Mouse (Mus musculus) liver, embryonic 11.5 days (tissue): ENCODE results near the gene Sema3e. TPM values are rescaled to one million over a fixed set of nuclear protein-coding genes. Genes with fewer than 3 reads are reported as not detected.

Source experiments
- ATAC-seq: fragments of 200-750 bp; cut with Nextera tagmentation; replicated peaks from 2 replicates; pipeline ENCODE4 v1.8.0; 2017; ENCODE audit warnings: moderate number of reproducible peaks, mild to moderate bottlenecking, moderate TSS enrichment, moderate library complexity; ENCODE audit not compliant: low FRiP score
- DNase-seq: peaks from one replicate; pipeline ENCODE4 v3.0.0-alpha.2; 2017; ENCODE audit warnings: low spot score
- H3K27ac ChIP-seq: fragments of 300-500 bp; sonication (generic); 2 replicates; pipeline ENCODE4 v1.5.1; 2014; ENCODE audit warnings: mild to moderate bottlenecking, low read depth, low read length, control low read depth
- H3K27me3 ChIP-seq: fragments of 300-500 bp; sonication (generic); replicated peaks from 2 replicates; pipeline ENCODE4 v1.6.1; 2014; ENCODE audit warnings: low read length, mixed read lengths; ENCODE audit not compliant: control insufficient read depth, insufficient read depth
- H3K36me3 ChIP-seq: fragments of 300-500 bp; sonication (generic); 2 replicates; pipeline ENCODE4 v1.6.1; 2014; ENCODE audit warnings: mild to moderate bottlenecking, low read length, moderate library complexity, mixed read lengths; ENCODE audit not compliant: control insufficient read depth, insufficient read depth
- H3K4me1 ChIP-seq: fragments of 300-500 bp; sonication (generic); replicated peaks from 2 replicates; pipeline ENCODE4 v1.6.1; 2014; ENCODE audit warnings: low read length, mixed read lengths; ENCODE audit not compliant: control insufficient read depth, insufficient read depth
- H3K4me2 ChIP-seq: fragments of 300-500 bp; sonication (generic); 2 replicates; pipeline ENCODE4 v1.6.1; 2014; ENCODE audit warnings: mild to moderate bottlenecking, control low read depth, moderate library complexity
- H3K4me3 ChIP-seq: fragments of 300-500 bp; sonication (generic); 2 replicates; pipeline ENCODE4 v1.5.1; 2014; ENCODE audit warnings: low read depth, low read length, control low read depth
- H3K9ac ChIP-seq: fragments of 300-500 bp; sonication (generic); 2 replicates; pipeline ENCODE4 v1.6.1; 2014; ENCODE audit warnings: low read depth, low read length, control low read depth
- H3K9me3 ChIP-seq: fragments of 300-500 bp; sonication (generic); 2 replicates; pipeline ENCODE4 v1.6.1; 2016; ENCODE audit warnings: low read length, inconsistent platforms, mixed read lengths; ENCODE audit not compliant: control insufficient read depth
- WGBS: fragments of 180-500 bp; shearing (Covaris S2); extraction: QIAGEN DNeasy Blood & Tissue Kit; methylation state at CpG from one replicate; pipeline ENCODE4 v1.1.7; 2014; 5-methylcytosine and 5-hydroxymethylcytosine counted together
- polyA plus RNA-seq: library from polyadenylated mRNA; unstranded; fragments of >200 nt; fragmentation: Nextera tagmentation; extraction: Ambion mirVana; gene quantifications from 2 replicates; pipeline ENCODE4 v1.2.1, GENCODE M21; 2014

The Sema3e gene
- 0.34 and 0.67 TPM in 2 replicates for polyA plus RNA-seq

- H3K36me3 ChIP-seq = no peaks in the 10 kb centered on the region
- H3K27ac ChIP-seq = no peak within 1 kb of the TSS
- peaks cover 13% of the 10 kb centered on the region; the same call in 1 of the 2 replicates for H3K27me3 ChIP-seq
- ATAC-seq = peak; percentile 49
- H3K4me2 ChIP-seq = peak within 1 kb of the TSS; percentile 70
- no peak within 1 kb of the TSS; the same call in 1 of the 2 replicates for H3K9ac ChIP-seq
- H3K9me3 ChIP-seq = no peaks in the 10 kb centered on the region
- WGBS = 2% methylated on average over 47 of the region's 47 CpGs
- peak; percentile 41 for DNase-seq
- no peaks in the 10 kb centered on the region for H3K4me1 ChIP-seq
- H3K4me3 ChIP-seq = peak within 1 kb of the TSS; percentile 44
These were observed at the start of gene Sema3e for GRCm38 (mm10) chr5:14025205-14026124. TSS of gene Sema3e (plus strand) at chr5:14025276.

- Histone ChIP-seq H3K9ac (no peak overlapping the region), H3K4me1 (no peaks in the 10 kb centered on the region), H3K9me3 (no peaks in the 10 kb centered on the region), H3K27ac (no peak overlapping the region), H3K4me2 (no peak overlapping the region), H3K4me3 (no peak overlapping the region), H3K27me3 (no peaks in the 10 kb centered on the region), H3K36me3 (no peaks in the 10 kb centered on the region)
- no peak for DNase-seq
- 63% methylated on average over 3 of the region's 3 CpGs for WGBS
- ATAC-seq = no peak
These were observed 47.5 kb upstream of the Sema3e start for GRCm38 (mm10) chr5:13977576-13977975.

- 69% methylated on average over 4 of the region's 4 CpGs for WGBS
- no peaks in the 10 kb centered on the region for H3K9me3 ChIP-seq
- H3K27ac ChIP-seq = no peak overlapping the region
- H3K4me1 ChIP-seq = no peaks in the 10 kb centered on the region
- no peaks in the 10 kb centered on the region for H3K36me3 ChIP-seq
- H3K9ac ChIP-seq = no peak overlapping the region
- H3K27me3 ChIP-seq = no peaks in the 10 kb centered on the region
- H3K4me3 ChIP-seq = no peak overlapping the region
- ATAC-seq = no peak
- H3K4me2 ChIP-seq = no peak overlapping the region
- no peak for DNase-seq
These were observed 45.9 kb upstream of the Sema3e start for GRCm38 (mm10) chr5:13979156-13979555.

GRCm38 (mm10) chr5:13982417-13983054 lies 42.5 kb upstream of the Sema3e start:
- no peak for ATAC-seq
- no peak overlapping the region for H3K4me2 ChIP-seq
- H3K9me3 ChIP-seq = no peaks in the 10 kb centered on the region
- 64% methylated on average over 7 of the region's 7 CpGs for WGBS
- no peaks in the 10 kb centered on the region for H3K4me1 ChIP-seq
- DNase-seq = no peak
- H3K27ac ChIP-seq = no peak overlapping the region
- H3K9ac ChIP-seq = no peak overlapping the region
- H3K4me3 ChIP-seq = no peak overlapping the region
- no peaks in the 10 kb centered on the region for H3K27me3 ChIP-seq
- no peaks in the 10 kb centered on the region for H3K36me3 ChIP-seq

- no peaks in the 10 kb centered on the region for H3K9me3 ChIP-seq
- DNase-seq (no peak), ATAC-seq (no peak)
- no peak overlapping the region for H3K4me2 ChIP-seq
- WGBS = 58% methylated on average over 4 of the region's 4 CpGs
- H3K4me1 ChIP-seq = no peaks in the 10 kb centered on the region
- no peaks in the 10 kb centered on the region for H3K27me3 ChIP-seq
- H3K27ac ChIP-seq = no peak overlapping the region
- H3K36me3 ChIP-seq = no peaks in the 10 kb centered on the region
- no peak overlapping the region for H3K9ac ChIP-seq
- no peak overlapping the region for H3K4me3 ChIP-seq
These were observed 41.5 kb upstream of the Sema3e start for GRCm38 (mm10) chr5:13983608-13984007.

- 53% methylated on average over 3 of the region's 3 CpGs for WGBS
- H3K4me3 ChIP-seq = no peak overlapping the region
- H3K4me2 ChIP-seq = no peak overlapping the region
- no peak overlapping the region for H3K9ac ChIP-seq
- ATAC-seq (no peak), DNase-seq (no peak)
- no peak overlapping the region for H3K27ac ChIP-seq
- H3K9me3 ChIP-seq = no peaks in the 10 kb centered on the region
- H3K36me3 ChIP-seq = no peaks in the 10 kb centered on the region
- H3K4me1 ChIP-seq = no peaks in the 10 kb centered on the region
- no peaks in the 10 kb centered on the region for H3K27me3 ChIP-seq
These were observed 39.4 kb upstream of the Sema3e start for GRCm38 (mm10) chr5:13985669-13986068.

GRCm38 (mm10) chr5:13987123-13987522 lies 38.0 kb upstream of the Sema3e start:
- no peak for DNase-seq
- H3K27me3 ChIP-seq = no peaks in the 10 kb centered on the region
- H3K9me3 ChIP-seq = no peaks in the 10 kb centered on the region
- no peaks in the 10 kb centered on the region for H3K36me3 ChIP-seq
- H3K4me2 ChIP-seq = no peak overlapping the region
- no peaks in the 10 kb centered on the region for H3K4me1 ChIP-seq
- ATAC-seq = no peak; the same call in 1 of the 2 replicates
- no peak overlapping the region for H3K9ac ChIP-seq
- WGBS = 52% methylated on average over 1 of the region's 1 CpGs
- no peak overlapping the region for H3K27ac ChIP-seq
- no peak overlapping the region for H3K4me3 ChIP-seq

GRCm38 (mm10) chr5:13988023-13988422 lies 37.1 kb upstream of the Sema3e start:
- WGBS = 61% methylated on average over 2 of the region's 2 CpGs
- no peak for DNase-seq
- Histone ChIP-seq H3K9me3 (no peaks in the 10 kb centered on the region), H3K9ac (no peak overlapping the region), H3K27me3 (no peaks in the 10 kb centered on the region), H3K4me2 (no peak overlapping the region), H3K4me3 (no peak overlapping the region), H3K27ac (no peak overlapping the region), H3K36me3 (no peaks in the 10 kb centered on the region), H3K4me1 (no peaks in the 10 kb centered on the region)
- no peak for ATAC-seq
